8 mouse cellular contexts compared by ENCODE assay signal in the genomic region with DNA sequence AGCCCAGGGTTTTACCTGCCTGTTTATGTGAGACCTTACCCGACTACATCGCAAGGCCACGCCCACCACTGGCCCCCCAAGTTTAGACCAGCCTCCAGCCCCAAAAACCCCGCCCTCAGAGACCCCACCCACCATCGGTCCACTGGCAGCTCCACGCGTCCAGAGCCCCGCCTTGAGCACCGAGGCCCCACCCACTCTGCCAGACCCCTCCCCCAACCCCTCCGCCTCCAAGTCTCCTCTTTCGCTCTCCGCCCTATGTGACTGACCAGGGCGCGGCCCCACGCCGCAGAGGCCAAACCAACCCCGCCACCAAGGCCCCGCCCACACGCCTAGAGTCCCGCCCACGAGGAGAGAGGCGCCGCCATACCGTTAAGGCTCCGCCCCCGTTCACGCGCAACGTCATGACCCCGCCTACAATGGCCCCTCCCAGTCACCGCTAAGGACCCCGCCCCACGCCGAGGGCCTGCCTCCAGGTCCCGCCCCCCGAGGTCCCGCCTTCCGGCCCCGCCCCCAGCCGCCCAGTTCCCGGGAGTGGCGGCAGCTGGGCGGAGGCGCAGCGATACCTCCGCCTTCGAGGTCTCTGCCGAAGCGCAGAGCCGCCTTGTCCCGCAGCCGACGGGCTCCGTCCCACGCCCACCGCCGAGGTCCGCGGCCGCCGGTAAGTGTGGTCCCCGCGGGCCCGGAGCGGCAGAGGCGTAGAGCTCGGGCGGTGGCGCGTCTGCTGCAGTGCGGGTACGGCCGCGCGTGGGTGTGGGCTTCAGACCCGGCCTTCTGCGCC. TPM values are rescaled to one million over a fixed set of nuclear protein-coding genes. Genes with fewer than 3 reads are reported as not detected.
DNase-seq lines count a peak whose midpoint lies in the region; ATAC-seq lines count a peak whose summit lies in the region.

A gene (plus strand): TSS at position 494 of the 778 bp plus-strand sequence.

- no peaks in the 10 kb centered on the region for H3K36me3 ChIP-seq in hindbrain, embryonic 15.5 days

- peak within 1 kb of the TSS; percentile 90 for H3K9ac ChIP-seq in hindbrain, embryonic 15.5 days

- peak within 1 kb of the TSS; percentile 78 for H3K4me3 ChIP-seq in hindbrain, embryonic 15.5 days

- H3K4me1 ChIP-seq in hindbrain, embryonic 15.5 days (replicated peaks) = peaks cover 14% of the 10 kb centered on the region

- peak; percentile 97 for DNase-seq in T-cell, adult 2 months (ENCODE audit: low spot score)
- DNase-seq in cerebellum, postnatal 36 days = peak; percentile 99 to 100
- DNase-seq in frontal cortex, postnatal 36 days (ENCODE audit: low spot score in 2 of 2) = peak; percentile 98
- peak; percentile 98 for DNase-seq in left cerebral cortex, adult 11 months (ENCODE audit: low spot score)
- DNase-seq in lung, postnatal 4 days = peak; percentile 99 to 100
- DNase-seq in retina, postnatal 7 days (ENCODE audit: low read depth, low spot score) = peak; percentile 98
- DNase-seq in urinary bladder, adult 2 months (ENCODE audit: low spot score) = peak; percentile 97

- H3K27me3 ChIP-seq in hindbrain, embryonic 15.5 days = peaks cover 10% of the 10 kb centered on the region; the same call in 1 of the 2 replicates

- H3K9me3 ChIP-seq in hindbrain, embryonic 15.5 days = no peaks in the 10 kb centered on the region

- under 1% methylated on average over 62 of the region's 77 CpGs for WGBS in hindbrain, embryonic 15.5 days

- H3K27ac ChIP-seq in hindbrain, embryonic 15.5 days (replicated peaks) = peak within 1 kb of the TSS; percentile 85

- peak within 1 kb of the TSS; percentile 70 for H3K4me2 ChIP-seq in hindbrain, embryonic 15.5 days

- peak; percentile 89 for ATAC-seq in hindbrain, embryonic 15.5 days (ENCODE audit: low FRiP score, low read depth)

RNA-seq across cellular contexts. Expression of the gene that starts here (rescaled TPM):
- 38.2 and 40.1 TPM in 2 replicates for polyA plus RNA-seq in hindbrain, embryonic 15.5 days (2015; fragmentation: Nextera tagmentation; extraction: Ambion mirVana)
- 30.7 and 34.3 TPM in 2 replicates for polyA plus RNA-seq in urinary bladder, adult 2 months (2012; rRNA removed)

Comparison
In these comparisons a context has a peak if more than half of its experiments do, and no peak if none do; other contexts are left out.
1. Peak in every context shown above with its lines: DNase-seq, ATAC-seq, H3K4me3 ChIP-seq and H3K27ac ChIP-seq.